Mouse (Mus musculus) T-helper 2 cell (primary cell): ENCODE results near the gene Sppl2a.

ENCODE experiments used
- in situ Hi-C: fragments of 300-600 bp; cut with MboI, MseI; formaldehyde crosslinking; loops from one replicate; pipeline ENCODE4 v1.15.1; 2025; ENCODE audit warnings: high pct_unique_total_duplicates

Sppl2a gene

GRCm38 (mm10) chr2:126896941-126897340 lies 36.1 kb downstream of the Sppl2a start:
- in situ Hi-C loops, result no loop called here

GRCm38 (mm10) chr2:126894245-126894644 lies 38.8 kb downstream of the Sppl2a start:
- in situ Hi-C loops, result no loop called here

GRCm38 (mm10) chr2:126892316-126892715 lies 40.7 kb downstream of the Sppl2a start:
- in situ Hi-C loops, result no loop called here

- in situ Hi-C loops, result no loop called here
Measured at GRCm38 (mm10) chr2:126891743-126892142, 41.3 kb downstream of the Sppl2a start.

- in situ Hi-C loops, result loop anchor here (10.0 kb wide), 1 partner anchor 1408 kb away; no protein-coding TSS in a partner anchor
Measured at GRCm38 (mm10) chr2:126887141-126887540, 45.9 kb downstream of the Sppl2a start.

- in situ Hi-C loops, result loop anchor here (10.0 kb wide), 1 partner anchor 1409 kb away; no protein-coding TSS in a partner anchor
Measured at GRCm38 (mm10) chr2:126885871-126886270, 47.2 kb downstream of the Sppl2a start.

GRCm38 (mm10) chr2:126882711-126883110 lies 50.3 kb downstream of the Sppl2a start:
- in situ Hi-C loops, result loop anchor here (10.0 kb wide), 1 partner anchor 1412 kb away; no protein-coding TSS in a partner anchor

GRCm38 (mm10) chr2:126877991-126878390 lies 55.0 kb downstream of the Sppl2a start:
- in situ Hi-C loops, result no loop called here

- in situ Hi-C loops, result no loop called here
Measured at GRCm38 (mm10) chr2:126875871-126876796, 56.9 kb downstream of the Sppl2a start, which contains the start of gene Trpm7. Gene Trpm7, minus strand, starts transcription at chr2:126876230.

- in situ Hi-C loops, result no loop called here
Measured at GRCm38 (mm10) chr2:126875516-126875835, 57.6 kb downstream of the Sppl2a start.

GRCm38 (mm10) chr2:126874809-126875515 lies 58.1 kb downstream of the Sppl2a start:
- in situ Hi-C loops, result no loop called here

- in situ Hi-C loops, result no loop called here
Measured at GRCm38 (mm10) chr2:126866301-126866700, 66.7 kb downstream of the Sppl2a start.

GRCm38 (mm10) chr2:126865501-126866199 lies 67.4 kb downstream of the Sppl2a start:
- in situ Hi-C loops, result no loop called here

- in situ Hi-C loops, result no loop called here
Measured at GRCm38 (mm10) chr2:126865026-126865425, 68.0 kb downstream of the Sppl2a start.

- in situ Hi-C loops, result no loop called here
Measured at GRCm38 (mm10) chr2:126844751-126845150, 88.3 kb downstream of the Sppl2a start.
